In the genomic region with DNA sequence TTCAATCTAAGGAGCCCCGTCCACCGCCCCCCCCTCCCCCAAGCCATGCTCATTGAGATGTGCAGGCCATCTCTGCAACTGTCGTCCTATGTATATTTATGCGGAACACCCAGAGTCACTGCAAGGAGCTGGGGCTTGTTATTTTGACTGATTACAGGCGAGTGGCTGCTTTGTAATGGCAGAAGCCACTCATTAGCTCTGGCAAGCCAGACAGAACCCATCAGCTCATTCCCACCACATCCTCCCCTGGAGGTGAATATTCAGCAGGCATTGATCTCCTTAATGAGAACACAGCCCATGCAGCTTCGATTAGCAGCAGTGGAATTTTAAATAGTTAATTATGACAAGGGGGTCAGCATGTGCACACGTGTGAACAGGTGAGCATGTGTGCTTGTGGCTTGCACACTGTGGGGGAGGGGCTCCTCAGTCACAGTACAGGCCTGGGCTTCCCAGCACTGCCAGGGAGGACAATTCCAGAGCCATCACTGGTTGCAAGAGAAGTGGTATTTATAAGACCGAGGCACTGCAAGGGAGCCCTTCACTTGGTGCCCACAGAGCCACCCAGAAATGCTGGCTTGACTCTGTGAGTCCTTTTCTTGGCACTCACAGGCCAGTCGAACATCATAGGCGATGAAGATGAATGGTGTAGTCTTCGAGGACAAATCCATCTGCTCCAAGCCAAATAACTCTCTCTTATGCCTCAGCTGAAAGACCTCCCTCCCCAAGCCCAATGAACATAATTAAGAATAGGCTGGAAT, we compare ENCODE assay signal across 16 mouse cellular contexts.
A peak's percentile ranks its signal among the peaks of the same experiment; 100 is the strongest.
DNase-seq lines count a peak whose midpoint lies in the region; ATAC-seq and TF ChIP-seq lines count a peak whose summit lies in the region.
"Had no signal": no experiment of that assay in that cellular context is flagged by ENCODE, and none has a peak within 500 bp of the region (broad histone marks: within the 10 kb centered on the region; RNA-seq: fewer than 3 reads in every experiment).

No protein-coding gene starts in this region.

- no peaks in the 10 kb centered on the region for H3K9me3 ChIP-seq in forebrain, embryonic 15.5 days
- H3K9me3 ChIP-seq in limb, embryonic 10.5 days (replicated peaks), result no peaks in the 10 kb centered on the region
- H3K9me3 ChIP-seq: embryonic facial prominence, embryonic 15.5 days; liver, embryonic 12.5 days had no signal

- TF ChIP-seq CTCF in heart, adult 2 months (IDR thresholded peaks at IDR 0.05), result no peak

- no peak overlapping the region for H3K4me2 ChIP-seq in forebrain, embryonic 15.5 days (replicated peaks)
- H3K4me2 ChIP-seq: embryonic facial prominence, embryonic 15.5 days; heart, embryonic 11.5 days; liver, embryonic 12.5 days had no signal

- H3K79me2 ChIP-seq in heart, adult 2 months (replicated peaks; ENCODE audit: control insufficient read depth, insufficient read depth, low read length), result no peaks in the 10 kb centered on the region

- 70% methylated on average over 11 of the region's 11 CpGs for WGBS in heart, adult 2 months
- WGBS in forebrain, embryonic 15.5 days, result 38% methylated on average over 11 of the region's 11 CpGs
- 41% methylated on average over 11 of the region's 11 CpGs for WGBS in limb, embryonic 10.5 days

- H3K36me3 ChIP-seq in heart, adult 2 months (ENCODE audit: control insufficient read depth, insufficient read depth, low read length), result no peaks in the 10 kb centered on the region
- no peaks in the 10 kb centered on the region for H3K36me3 ChIP-seq in forebrain, embryonic 15.5 days
- no peaks in the 10 kb centered on the region for H3K36me3 ChIP-seq in limb, embryonic 10.5 days
- H3K36me3 ChIP-seq: embryonic facial prominence, embryonic 15.5 days; liver, embryonic 12.5 days had no signal

- H3K27me3 ChIP-seq in heart, adult 2 months (ENCODE audit: control insufficient read depth, insufficient read depth, low read length), result no peaks in the 10 kb centered on the region
- H3K27me3 ChIP-seq in forebrain, embryonic 15.5 days, result no peaks in the 10 kb centered on the region
- H3K27me3 ChIP-seq in limb, embryonic 10.5 days (ENCODE audit: low read depth, poor library complexity, severe bottlenecking), result no peaks in the 10 kb centered on the region
- H3K27me3 ChIP-seq: embryonic facial prominence, embryonic 15.5 days; liver, embryonic 12.5 days had no signal

- peak; percentile 68 for DNase-seq in heart, adult 11 months
- DNase-seq in heart, adult 2 months, result no peak
- DNase-seq in limb, embryonic 10.5 days (ENCODE audit: low spot score), result peak; percentile 34
- DNase-seq in retina, embryonic 14.5 days (ENCODE audit: low spot score), result peak; percentile 47
- DNase-seq in lung, postnatal 10 days, result no peak
- no peak for DNase-seq in heart, adult 8-10 months (ENCODE audit: low spot score)
- no peak for DNase-seq in layer of hippocampus, postnatal 10 days (ENCODE audit: low spot score in 2 of 2)
- DNase-seq: cerebellum, adult 9-10 months; lung, postnatal 14 days; thymus, postnatal 14 days had no signal

- no peak overlapping the region for H3K27ac ChIP-seq in heart, adult 2 months
- no peak overlapping the region for H3K27ac ChIP-seq in forebrain, embryonic 15.5 days (replicated peaks)
- H3K27ac ChIP-seq in limb, embryonic 10.5 days, result 0 out of 2 replicates have a peak overlapping the region, but pooled peaks have one; percentile 25
- H3K27ac ChIP-seq: embryonic facial prominence, embryonic 15.5 days; liver, embryonic 12.5 days had no signal

- TF ChIP-seq EP300 in heart, adult 2 months (IDR thresholded peaks at IDR 0.05; ENCODE audit: insufficient read depth, low read depth, low read length), result no peak

- no peak overlapping the region for H3K9ac ChIP-seq in heart, adult 2 months (ENCODE audit: low read depth, low read length)
- H3K9ac ChIP-seq in forebrain, embryonic 15.5 days (replicated peaks), result no peak overlapping the region
- H3K9ac ChIP-seq: embryonic facial prominence, embryonic 15.5 days; liver, embryonic 12.5 days had no signal

- 0 out of 2 replicates have a peak, but pooled peaks have one; percentile 23 for ATAC-seq in forebrain, embryonic 15.5 days (replicated peaks)
- ATAC-seq: activated CD4-positive, CD25-positive, alpha-beta regulatory T cell, adult 4 months; liver, embryonic 12.5 days had no signal

- no peaks in the 10 kb centered on the region for H3K4me1 ChIP-seq in heart, adult 2 months (ENCODE audit: control insufficient read depth, insufficient read depth, low read length)
- H3K4me1 ChIP-seq in forebrain, embryonic 15.5 days, result peaks cover 7% of the 10 kb centered on the region
- peaks cover 24% of the 10 kb centered on the region for H3K4me1 ChIP-seq in limb, embryonic 10.5 days
- H3K4me1 ChIP-seq: embryonic facial prominence, embryonic 15.5 days; liver, embryonic 12.5 days had no signal

- intact Hi-C loops in heart, adult 2 months (cut with DNase I), result no loop called here

- TF ChIP-seq POLR2A in heart, adult 2 months (IDR thresholded peaks at IDR 0.05; ENCODE audit: insufficient read depth, low read depth, low read length), result no peak

- no peak overlapping the region for H3K4me3 ChIP-seq in heart, adult 2 months
- no peak overlapping the region for H3K4me3 ChIP-seq in forebrain, embryonic 15.5 days
- H3K4me3 ChIP-seq in limb, embryonic 10.5 days, result no peak overlapping the region
- H3K4me3 ChIP-seq: embryonic facial prominence, embryonic 15.5 days; liver, embryonic 12.5 days; myocyte had no signal

Comparison
In these comparisons a context has a peak if more than half of its experiments do, and no peak if none do; other contexts are left out.
1. DNase-seq: peak in heart, adult 11 months (single experiment), limb, embryonic 10.5 days (single experiment) and retina, embryonic 14.5 days (single experiment); none in heart, adult 2 months (0 of 2), lung, postnatal 10 days (single experiment), heart, adult 8-10 months (single experiment) and layer of hippocampus, postnatal 10 days (0 of 2).